Mouse (Mus musculus) megakaryocyte-erythroid progenitor cell, adult 5-6 weeks (primary cell): ENCODE results near the gene Nbas. TPM values are rescaled to one million over a fixed set of nuclear protein-coding genes. Genes with fewer than 3 reads are reported as not detected.

ENCODE experiments used
- ATAC-seq: replicated peaks from 2 replicates; pipeline ENCODE4 v1.8.0; 2016; ENCODE audit warnings: mild to moderate bottlenecking, inconsistent platforms; ENCODE audit not compliant: severe bottlenecking, poor library complexity, low FRiP score, low TSS enrichment
- total RNA-seq, 2 experiments: library from RNA; stranded (forward) in 1 of 2; stranded (reverse) in 1 of 2; fragments of 200-1000, 215-1000 nt in 1 of 2; fragments of >200 nt in 1 of 2; fragmentation: Nextera tagmentation in 1 of 2; gene quantifications; 2 replicates each; pipeline ENCODE4 v1.2.3; 2014 to 2017

Gene Nbas
- total RNA-seq, 2 experiments from 2014 or later, result 15.8 to 18.7 TPM

GRCm38 (mm10) chr12:13500191-13500590 is 231.3 kb downstream of the Nbas start:
- ATAC-seq, result no peak

- ATAC-seq, result no peak
Observed at GRCm38 (mm10) chr12:13504771-13505444, 236.0 kb downstream of the Nbas start.

- 0 out of 2 replicates have a peak, but pooled peaks have one; percentile 37 for ATAC-seq
Observed at GRCm38 (mm10) chr12:13518082-13518481, 249.1 kb downstream of the Nbas start.

- ATAC-seq, result no peak
Observed at GRCm38 (mm10) chr12:13519413-13519812, 250.5 kb downstream of the Nbas start.

GRCm38 (mm10) chr12:13532731-13533365 is 263.9 kb downstream of the Nbas start:
- ATAC-seq, result no peak

GRCm38 (mm10) chr12:13539171-13539570 is 270.2 kb downstream of the Nbas start:
- ATAC-seq, result no peak

- ATAC-seq, result no peak
Observed at GRCm38 (mm10) chr12:13543806-13544205, 274.9 kb downstream of the Nbas start.

- ATAC-seq, result no peak
Observed at GRCm38 (mm10) chr12:13563646-13564289, 294.8 kb downstream of the Nbas start.

GRCm38 (mm10) chr12:13564330-13564729 is 295.4 kb downstream of the Nbas start:
- no peak for ATAC-seq

GRCm38 (mm10) chr12:13566421-13566820 is 297.5 kb downstream of the Nbas start:
- no peak for ATAC-seq

GRCm38 (mm10) chr12:13575158-13575557 is 306.2 kb downstream of the Nbas start:
- no peak for ATAC-seq

- ATAC-seq, result no peak
Observed at GRCm38 (mm10) chr12:13575605-13576600, 307.0 kb downstream of the Nbas start.

- no peak for ATAC-seq
Observed at GRCm38 (mm10) chr12:13576761-13577160, 307.8 kb downstream of the Nbas start.

GRCm38 (mm10) chr12:13580796-13581195 is 311.9 kb downstream of the Nbas start:
- no peak for ATAC-seq

GRCm38 (mm10) chr12:13583386-13583785 is 314.5 kb downstream of the Nbas start:
- no peak for ATAC-seq

- no peak for ATAC-seq
Observed at GRCm38 (mm10) chr12:13585527-13586156, 316.7 kb downstream of the Nbas start.

GRCm38 (mm10) chr12:13587675-13588074 is 318.7 kb downstream of the Nbas start:
- no peak for ATAC-seq

- no peak for ATAC-seq
Observed at GRCm38 (mm10) chr12:13589021-13589420, 320.1 kb downstream of the Nbas start.
